ENCODE assay signal across 29 mouse cellular contexts in the genomic region with DNA sequence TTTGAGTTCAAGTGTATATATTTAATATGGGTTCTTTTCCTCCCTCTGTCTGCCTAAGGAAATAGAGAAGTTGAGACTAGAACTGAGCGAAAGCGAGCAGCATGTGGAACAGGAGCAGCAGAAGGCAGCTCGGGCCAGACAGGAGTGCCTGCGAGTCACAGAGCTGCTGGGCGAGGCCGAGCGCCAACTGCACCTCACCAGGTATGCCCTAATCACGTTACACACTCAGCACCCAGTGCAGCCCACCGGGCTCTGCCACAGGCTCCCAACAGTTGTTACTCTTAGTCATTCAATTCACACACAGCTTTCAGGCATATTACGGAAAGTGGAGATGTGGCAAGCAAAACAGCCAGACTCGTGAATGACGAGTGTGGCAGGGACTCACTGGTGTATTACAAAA.
A peak's percentile ranks its signal among the peaks of the same experiment; 100 is the strongest.
DNase-seq lines count a peak whose midpoint lies in the region; ATAC-seq lines count a peak whose summit lies in the region.
"Had no signal": no experiment of that assay in that cellular context is flagged by ENCODE, and none has a peak within 500 bp of the region (broad histone marks: within the 10 kb centered on the region; RNA-seq: fewer than 3 reads in every experiment).

No protein-coding gene starts in this region.

- H3K9ac ChIP-seq in forebrain, embryonic 15.5 days (replicated peaks): no peak overlapping the region
- no peak overlapping the region for H3K9ac ChIP-seq in forebrain, embryonic 16.5 days (replicated peaks; ENCODE audit: low read depth, low read length)
- H3K9ac ChIP-seq: embryonic facial prominence, embryonic 12.5 days; heart, embryonic 13.5 days; hindbrain, embryonic 15.5 days; limb, embryonic 12.5 days; liver, embryonic 15.5 days; lung, embryonic 14.5 days; neural tube, embryonic 15.5 days had no signal

- ATAC-seq in forebrain, embryonic 15.5 days (replicated peaks): no peak
- no peak for ATAC-seq in forebrain, embryonic 16.5 days
- ATAC-seq: activated CD4-positive, CD25-positive, alpha-beta regulatory T cell, adult 4 months; forebrain, embryonic 14.5 days had no signal

- peaks cover 19% of the 10 kb centered on the region for H3K4me1 ChIP-seq in forebrain, embryonic 15.5 days
- peaks cover 6% of the 10 kb centered on the region for H3K4me1 ChIP-seq in forebrain, embryonic 16.5 days (replicated peaks; ENCODE audit: control insufficient read depth, insufficient read depth, low read length)
- H3K4me1 ChIP-seq: embryonic facial prominence, embryonic 12.5 days; heart, embryonic 13.5 days; limb, embryonic 12.5 days; liver, embryonic 15.5 days; neural tube, embryonic 15.5 days had no signal

- H3K36me3 ChIP-seq in forebrain, embryonic 15.5 days: peaks cover 3% of the 10 kb centered on the region; the same call in 1 of the 2 replicates
- H3K36me3 ChIP-seq in forebrain, embryonic 16.5 days (ENCODE audit: control insufficient read depth, insufficient read depth): no peaks in the 10 kb centered on the region
- H3K36me3 ChIP-seq: embryonic facial prominence, embryonic 12.5 days; hindbrain, embryonic 15.5 days; limb, embryonic 12.5 days; liver, embryonic 15.5 days had no signal

- no peak overlapping the region for H3K4me3 ChIP-seq in forebrain, embryonic 15.5 days
- no peak overlapping the region for H3K4me3 ChIP-seq in forebrain, embryonic 16.5 days (replicated peaks; ENCODE audit: low read length)
- H3K4me3 ChIP-seq: embryonic facial prominence, embryonic 12.5 days; heart, embryonic 13.5 days; hindbrain, embryonic 15.5 days; limb, embryonic 12.5 days; liver, embryonic 15.5 days; neural tube, embryonic 15.5 days had no signal

- no peak overlapping the region for H3K4me2 ChIP-seq in forebrain, embryonic 15.5 days (replicated peaks)
- H3K4me2 ChIP-seq in forebrain, embryonic 16.5 days (ENCODE audit: low read length): no peak overlapping the region
- H3K4me2 ChIP-seq: embryonic facial prominence, embryonic 12.5 days; heart, embryonic 13.5 days; hindbrain, embryonic 15.5 days; limb, embryonic 12.5 days; liver, embryonic 15.5 days; lung, embryonic 14.5 days; neural tube, embryonic 15.5 days had no signal

- no peaks in the 10 kb centered on the region for H3K9me3 ChIP-seq in forebrain, embryonic 15.5 days
- no peaks in the 10 kb centered on the region for H3K9me3 ChIP-seq in forebrain, embryonic 16.5 days (ENCODE audit: control insufficient read depth, low read length)
- H3K9me3 ChIP-seq: embryonic facial prominence, embryonic 12.5 days; heart, embryonic 13.5 days; hindbrain, embryonic 15.5 days; limb, embryonic 12.5 days; liver, embryonic 15.5 days; neural tube, embryonic 15.5 days had no signal

- peak; percentile 52 for DNase-seq in cerebellum, adult 11-12 months
- DNase-seq in cerebellum, postnatal 4 days (ENCODE audit: low spot score in 2 of 2): no peak
- DNase-seq in layer of hippocampus, adult 9-11 months: peak; percentile 49
- DNase-seq in layer of hippocampus, adult 9-10 months (ENCODE audit: low spot score): no peak
- DNase-seq in cerebellum, postnatal 36 days: peak; percentile 41 to 47
- DNase-seq: adrenal gland, adult 2 months; adrenal gland, postnatal 36 days; gastrocnemius, postnatal 10 days; heart, postnatal 10 days; kidney, adult 18-20 months; kidney, postnatal 36 days; lung, embryonic 14.5 days; lung, postnatal 14 days; midbrain, embryonic 14.5 days; retina, postnatal 1 day; right cerebral cortex, postnatal 25 days; spleen, adult 18-20 months; thymus, postnatal 14 days had no signal

- 86% methylated on average over 12 of the region's 12 CpGs for WGBS in forebrain, embryonic 15.5 days
- 81% methylated on average over 12 of the region's 12 CpGs for WGBS in forebrain, embryonic 16.5 days

- H3K27ac ChIP-seq in forebrain, embryonic 15.5 days (replicated peaks): peak overlapping the region; percentile 46; the same call in 1 of the 2 replicates
- no peak overlapping the region for H3K27ac ChIP-seq in forebrain, embryonic 16.5 days (ENCODE audit: low read length)
- H3K27ac ChIP-seq: embryonic facial prominence, embryonic 12.5 days; heart, embryonic 13.5 days; hindbrain, embryonic 15.5 days; limb, embryonic 12.5 days; liver, embryonic 15.5 days; neural tube, embryonic 15.5 days had no signal

- no peaks in the 10 kb centered on the region for H3K27me3 ChIP-seq in forebrain, embryonic 15.5 days
- no peaks in the 10 kb centered on the region for H3K27me3 ChIP-seq in forebrain, embryonic 16.5 days (replicated peaks; ENCODE audit: control insufficient read depth, insufficient read depth, low read length)
- H3K27me3 ChIP-seq: CH12.LX; embryonic facial prominence, embryonic 12.5 days; heart, embryonic 13.5 days; hindbrain, embryonic 15.5 days; limb, embryonic 12.5 days; liver, embryonic 15.5 days; neural tube, embryonic 15.5 days had no signal

Comparison
In these comparisons a context has a peak if more than half of its experiments do, and no peak if none do; other contexts are left out.
1. DNase-seq: peak in cerebellum, adult 11-12 months (single experiment), layer of hippocampus, adult 9-11 months (single experiment) and cerebellum, postnatal 36 days (2 of 2); none in cerebellum, postnatal 4 days (0 of 2) and layer of hippocampus, adult 9-10 months (single experiment).